Mouse (Mus musculus) hindbrain, embryonic 13.5 days (tissue): Measurements from ENCODE around the gene Muc20. TPM values are rescaled to one million over a fixed set of nuclear protein-coding genes. Genes with fewer than 3 reads are reported as not detected.

ENCODE experiments used
- ATAC-seq: fragments of 200-750 bp; cut with Nextera tagmentation; 2 replicates; pipeline ENCODE4 v1.8.0; 2017; ENCODE audit warnings: moderate TSS enrichment; ENCODE audit not compliant: low FRiP score
- H3K27ac ChIP-seq: fragments of 300-500 bp; sonication (generic); 2 replicates; pipeline ENCODE4 v1.5.1; 2015; ENCODE audit warnings: inconsistent platforms, mild to moderate bottlenecking, moderate library complexity
- H3K27me3 ChIP-seq: fragments of 300-500 bp; sonication (generic); 2 replicates; pipeline ENCODE4 v1.6.1; 2015; ENCODE audit warnings: mild to moderate bottlenecking, inconsistent platforms
- H3K36me3 ChIP-seq: fragments of 300-500 bp; sonication (generic); 2 replicates; pipeline ENCODE4 v1.6.1; 2015; ENCODE audit warnings: mild to moderate bottlenecking, inconsistent platforms
- H3K4me1 ChIP-seq: fragments of 300-500 bp; sonication (generic); replicated peaks from 2 replicates; pipeline ENCODE4 v1.6.1; 2015; ENCODE audit warnings: inconsistent platforms
- H3K4me2 ChIP-seq: fragments of 300-500 bp; sonication (generic); 2 replicates; pipeline ENCODE4 v1.6.1; 2015; ENCODE audit warnings: inconsistent platforms, mild to moderate bottlenecking, moderate library complexity
- H3K4me3 ChIP-seq: fragments of 300-500 bp; sonication (generic); 2 replicates; pipeline ENCODE4 v1.5.1; 2015; ENCODE audit warnings: mild to moderate bottlenecking, inconsistent platforms
- H3K9ac ChIP-seq: fragments of 300-500 bp; sonication (generic); 2 replicates; pipeline ENCODE4 v1.6.1; 2015; ENCODE audit warnings: mild to moderate bottlenecking, inconsistent platforms
- H3K9me3 ChIP-seq: fragments of 300-500 bp; sonication (generic); 2 replicates; pipeline ENCODE4 v1.6.1; 2016; ENCODE audit warnings: inconsistent platforms
- WGBS: fragments of 180-500 bp; shearing (Covaris S2); methylation state at CpG from one replicate; pipeline ENCODE4 v1.1.7; 2015; 5-methylcytosine and 5-hydroxymethylcytosine counted together
- polyA plus RNA-seq: library from polyadenylated mRNA; unstranded; fragments of >200 nt; fragmentation: Nextera tagmentation; extraction: Ambion mirVana; gene quantifications from 2 replicates; pipeline ENCODE4 v1.2.1, GENCODE M21; 2015

Muc20 gene
- polyA plus RNA-seq, 1 experiment from 2014 or later: not detected

DNA sequence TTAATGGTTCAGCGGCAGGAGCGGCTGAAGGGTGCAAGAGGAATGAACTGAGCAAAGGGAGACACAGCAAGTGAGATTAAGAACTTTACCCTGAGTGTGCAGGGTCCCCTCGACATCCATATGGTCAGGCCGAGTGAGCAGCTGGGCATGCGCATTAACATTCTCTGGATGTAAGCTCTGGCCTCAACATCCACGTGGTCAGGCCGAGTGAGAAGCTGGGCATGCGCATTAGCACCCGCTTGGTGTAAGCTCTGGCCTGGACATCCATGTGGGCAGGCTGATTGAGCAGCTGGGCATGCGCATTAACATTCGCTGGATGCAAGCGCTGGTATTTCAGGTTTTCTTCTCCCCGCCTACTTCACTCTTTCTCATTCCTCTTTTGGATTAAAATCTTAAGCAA is 12.4 kb downstream of the Muc20 start:
- Histone ChIP-seq H3K9ac (no peak overlapping the region), H3K4me2 (no peak overlapping the region), H3K27me3 (no peaks in the 10 kb centered on the region), H3K9me3 (0 out of 2 replicates have a peak, but pooled peaks cover 7% of the 10 kb centered on the region), H3K4me3 (no peak overlapping the region), H3K27ac (no peak overlapping the region), H3K36me3 (no peaks in the 10 kb centered on the region), H3K4me1 (peaks cover 16% of the 10 kb centered on the region)
- WGBS: 63% methylated on average over 13 of the region's 13 CpGs
- 0 out of 2 replicates have a peak, but pooled peaks have one; percentile 36 for ATAC-seq

DNA sequence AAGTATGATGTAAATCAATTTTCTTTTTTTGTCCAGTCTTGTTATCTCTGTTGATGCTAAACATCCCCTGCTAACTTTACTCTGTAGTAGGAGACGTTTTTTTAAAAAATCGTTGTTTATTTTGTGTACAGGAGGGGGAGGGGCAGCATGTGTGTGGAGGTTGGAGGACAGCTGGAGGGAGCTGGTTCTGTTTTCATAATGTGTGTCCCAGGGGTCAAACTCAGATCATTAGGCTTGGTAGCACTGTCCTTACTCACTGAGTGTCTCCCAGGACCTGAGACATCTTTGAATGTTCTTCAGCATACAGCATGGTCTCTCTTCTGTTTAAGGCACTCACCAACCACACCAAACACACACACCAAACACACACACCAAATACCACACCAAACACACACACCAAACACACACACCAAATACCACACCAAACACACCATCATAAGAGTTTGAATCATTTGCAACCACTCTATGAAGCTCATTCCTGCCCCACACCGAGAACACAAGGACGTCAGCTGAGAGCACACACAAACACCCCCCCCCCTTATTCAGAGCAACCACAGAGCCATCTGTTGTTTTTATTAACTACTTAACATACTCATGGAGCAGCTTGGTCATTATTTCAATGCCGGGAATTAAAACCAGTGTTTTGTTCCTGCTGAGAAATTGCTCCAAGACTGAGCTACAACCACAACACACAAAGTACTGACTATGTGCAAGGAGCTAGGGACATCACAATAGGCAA is 13.7 kb downstream of the Muc20 start:
- Histone ChIP-seq H3K27me3 (no peaks in the 10 kb centered on the region), H3K36me3 (no peaks in the 10 kb centered on the region), H3K4me3 (no peak overlapping the region), H3K4me2 (no peak overlapping the region), H3K9ac (no peak overlapping the region), H3K9me3 (0 out of 2 replicates have a peak, but pooled peaks cover 3% of the 10 kb centered on the region), H3K27ac (0 out of 2 replicates have a peak overlapping the region, but pooled peaks have one; percentile 35), H3K4me1 (peaks cover 22% of the 10 kb centered on the region)
- 41% methylated on average over 5 of the region's 5 CpGs for WGBS
- ATAC-seq: no peak

DNA sequence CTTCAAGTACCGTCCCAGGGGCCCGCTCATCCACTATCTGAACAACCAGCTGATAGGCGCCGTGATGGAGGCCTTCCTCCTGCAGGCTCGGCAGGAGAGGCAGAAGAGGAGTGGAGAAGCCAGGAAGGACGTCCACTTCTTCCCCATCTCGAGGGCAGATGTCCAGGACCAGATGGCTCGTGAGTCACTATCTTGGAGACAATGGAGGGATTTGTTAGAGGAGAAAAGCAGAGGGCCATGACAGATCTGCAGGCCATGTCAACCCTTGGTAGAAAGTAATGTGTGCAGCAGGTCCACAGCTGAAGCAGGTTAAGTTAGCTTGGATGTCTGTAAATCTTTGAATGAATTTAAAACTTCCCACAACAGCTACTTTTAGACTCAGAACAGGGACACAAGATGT is 18.3 kb downstream of the Muc20 start:
- Histone ChIP-seq H3K9me3 (no peaks in the 10 kb centered on the region), H3K4me2 (no peak overlapping the region), H3K27ac (no peak overlapping the region), H3K4me3 (no peak overlapping the region), H3K36me3 (no peaks in the 10 kb centered on the region), H3K27me3 (no peaks in the 10 kb centered on the region), H3K4me1 (peaks cover 18% of the 10 kb centered on the region), H3K9ac (no peak overlapping the region)
- 43% methylated on average over 8 of the region's 8 CpGs for WGBS
- no peak for ATAC-seq

- 80% methylated on average over 10 of the region's 10 CpGs for WGBS
- Histone ChIP-seq H3K36me3 (no peaks in the 10 kb centered on the region), H3K4me3 (no peak overlapping the region), H3K4me1 (peaks cover 9% of the 10 kb centered on the region; the same call in 1 of the 2 replicates), H3K4me2 (no peak overlapping the region), H3K27ac (no peak overlapping the region), H3K9ac (no peak overlapping the region), H3K27me3 (no peaks in the 10 kb centered on the region), H3K9me3 (no peaks in the 10 kb centered on the region)
- ATAC-seq: no peak
These were observed 20.6 kb downstream of the Muc20 start for GRCm38 (mm10) chr16:32776676-32777075.

GRCm38 (mm10) chr16:32766904-32767303 is 30.3 kb downstream of the Muc20 start:
- ATAC-seq: no peak
- 95% methylated on average over 7 of the region's 7 CpGs for WGBS
- no peak overlapping the region for H3K9ac ChIP-seq

GRCm38 (mm10) chr16:32764961-32765360 is 32.3 kb downstream of the Muc20 start:
- H3K9ac ChIP-seq: no peak overlapping the region
- no peaks in the 10 kb centered on the region for H3K27me3 ChIP-seq
- WGBS: 86% methylated on average over 6 of the region's 6 CpGs
- ATAC-seq: no peak
- H3K4me3 ChIP-seq: no peak overlapping the region
- no peaks in the 10 kb centered on the region for H3K4me1 ChIP-seq
- no peaks in the 10 kb centered on the region for H3K9me3 ChIP-seq
- H3K4me2 ChIP-seq: no peak overlapping the region
- H3K27ac ChIP-seq: no peak overlapping the region
- no peaks in the 10 kb centered on the region for H3K36me3 ChIP-seq

More at GRCm38 (mm10) chr16:32766904-32767303, 30.3 kb downstream of the Muc20 start:
- H3K27me3 ChIP-seq: no peaks in the 10 kb centered on the region
- no peaks in the 10 kb centered on the region for H3K4me1 ChIP-seq
- no peaks in the 10 kb centered on the region for H3K36me3 ChIP-seq
- no peaks in the 10 kb centered on the region for H3K9me3 ChIP-seq
- no peak overlapping the region for H3K4me2 ChIP-seq
- no peak overlapping the region for H3K27ac ChIP-seq
- H3K4me3 ChIP-seq: no peak overlapping the region

DNA sequence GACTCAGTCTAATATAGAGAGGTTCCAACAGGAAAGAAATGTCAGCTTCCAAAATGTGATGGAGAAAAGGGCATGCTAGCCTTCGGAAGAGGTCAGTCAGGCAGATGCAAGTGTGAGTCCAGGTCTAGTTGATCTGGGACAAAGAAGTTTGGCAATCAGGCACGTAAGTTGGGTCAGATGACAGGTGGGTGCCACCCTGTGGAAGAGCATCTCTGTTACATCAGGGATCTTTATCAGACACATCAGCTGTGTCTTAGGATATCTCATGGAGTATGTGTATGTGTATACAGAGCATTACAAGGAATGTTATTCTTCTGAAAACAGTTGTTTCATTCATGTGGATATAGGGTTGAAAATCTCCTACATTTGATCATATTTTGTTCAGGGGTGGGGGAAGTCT is 32.7 kb downstream of the Muc20 start:
- WGBS: 76% methylated on average over 2 of the region's 2 CpGs
- Histone ChIP-seq H3K9me3 (no peaks in the 10 kb centered on the region), H3K9ac (no peak overlapping the region), H3K27me3 (no peaks in the 10 kb centered on the region), H3K4me3 (no peak overlapping the region), H3K4me2 (no peak overlapping the region), H3K27ac (no peak overlapping the region), H3K36me3 (no peaks in the 10 kb centered on the region), H3K4me1 (no peaks in the 10 kb centered on the region)
- no peak for ATAC-seq

GRCm38 (mm10) chr16:32750242-32751127 is 46.8 kb downstream of the Muc20 start:
- no peak overlapping the region for H3K4me2 ChIP-seq
- no peaks in the 10 kb centered on the region for H3K36me3 ChIP-seq
- no peaks in the 10 kb centered on the region for H3K4me1 ChIP-seq
- no peaks in the 10 kb centered on the region for H3K9me3 ChIP-seq
- H3K4me3 ChIP-seq: no peak overlapping the region
- H3K27ac ChIP-seq: no peak overlapping the region
- H3K27me3 ChIP-seq: no peaks in the 10 kb centered on the region
- no peak for ATAC-seq
- WGBS: 88% methylated on average over 5 of the region's 5 CpGs
- H3K9ac ChIP-seq: no peak overlapping the region

DNA sequence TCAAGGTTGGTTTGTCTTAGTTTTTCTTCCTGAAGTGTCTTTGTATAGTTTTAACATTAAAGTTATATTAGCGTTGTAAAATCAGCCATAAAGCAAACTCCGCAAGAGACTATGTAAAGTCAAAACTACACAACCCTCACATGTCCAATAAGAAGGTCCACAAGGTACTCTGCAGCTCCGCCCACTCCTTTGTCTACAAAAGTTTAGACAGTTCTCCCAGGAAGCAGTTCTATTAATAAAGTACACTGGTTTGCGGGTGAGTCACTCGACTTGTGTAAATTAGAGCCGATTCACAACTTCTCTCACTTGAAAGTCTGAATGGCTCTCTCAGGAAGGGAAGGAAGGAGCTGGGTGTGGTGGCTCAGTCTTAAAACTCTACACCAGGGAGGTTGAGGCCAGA is 51.4 kb downstream of the Muc20 start:
- Histone ChIP-seq H3K27ac (no peak overlapping the region), H3K9me3 (no peaks in the 10 kb centered on the region), H3K27me3 (no peaks in the 10 kb centered on the region), H3K4me2 (no peak overlapping the region), H3K9ac (no peak overlapping the region), H3K36me3 (no peaks in the 10 kb centered on the region), H3K4me3 (no peak overlapping the region), H3K4me1 (peaks cover 2% of the 10 kb centered on the region; the same call in 1 of the 2 replicates)
- WGBS: 85% methylated on average over 6 of the region's 6 CpGs
- no peak for ATAC-seq

DNA sequence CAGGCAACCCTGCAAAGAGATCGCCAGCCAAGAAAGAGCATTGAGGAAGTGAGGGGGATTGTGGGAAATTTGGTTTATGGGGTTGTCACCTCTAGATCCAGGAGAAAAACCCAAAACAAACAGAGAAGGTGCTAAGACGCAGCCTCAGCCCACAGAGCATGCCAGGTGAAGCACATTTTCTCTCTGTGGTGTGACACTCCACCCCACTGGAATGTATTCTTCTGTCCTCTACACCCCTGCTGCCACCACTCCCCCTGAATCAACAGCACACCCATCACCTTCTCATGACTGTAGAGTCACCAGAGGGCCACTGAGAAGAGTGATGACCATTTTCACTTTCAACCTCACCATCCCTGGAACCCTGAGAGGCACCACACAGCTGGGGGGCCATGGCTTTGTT is 54.5 kb downstream of the Muc20 start:
- peaks cover 8% of the 10 kb centered on the region; the same call in 1 of the 2 replicates for H3K4me1 ChIP-seq
- no peak overlapping the region for H3K9ac ChIP-seq
- H3K27me3 ChIP-seq: no peaks in the 10 kb centered on the region
- H3K27ac ChIP-seq: no peak overlapping the region
- H3K9me3 ChIP-seq: no peaks in the 10 kb centered on the region
- H3K4me3 ChIP-seq: no peak overlapping the region
- 91% methylated on average over 2 of the region's 2 CpGs for WGBS
- ATAC-seq: no peak
- no peaks in the 10 kb centered on the region for H3K36me3 ChIP-seq
- no peak overlapping the region for H3K4me2 ChIP-seq

DNA sequence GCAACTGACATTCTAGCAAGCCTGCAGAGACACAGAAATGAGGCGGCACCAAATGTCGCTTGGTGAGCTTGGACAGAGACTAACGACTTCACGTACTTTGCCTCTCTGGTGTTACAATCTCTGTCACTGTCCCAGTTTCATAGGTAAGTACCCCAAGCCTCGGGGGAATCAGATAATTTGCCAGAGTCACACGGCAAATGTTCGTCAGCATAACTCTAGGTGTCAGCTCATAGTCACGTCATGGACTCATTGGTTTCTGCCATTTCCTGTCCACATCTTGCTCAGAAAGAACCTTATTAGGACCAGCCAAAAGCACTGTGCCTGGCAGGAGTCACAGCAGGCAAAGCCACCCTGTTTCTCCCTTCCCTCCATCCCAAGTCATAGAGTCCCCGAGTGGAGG is 55.9 kb downstream of the Muc20 start:
- 77% methylated on average over 9 of the region's 9 CpGs for WGBS
- Histone ChIP-seq H3K27ac (no peak overlapping the region), H3K4me1 (peaks cover 8% of the 10 kb centered on the region; the same call in 1 of the 2 replicates)

DNA sequence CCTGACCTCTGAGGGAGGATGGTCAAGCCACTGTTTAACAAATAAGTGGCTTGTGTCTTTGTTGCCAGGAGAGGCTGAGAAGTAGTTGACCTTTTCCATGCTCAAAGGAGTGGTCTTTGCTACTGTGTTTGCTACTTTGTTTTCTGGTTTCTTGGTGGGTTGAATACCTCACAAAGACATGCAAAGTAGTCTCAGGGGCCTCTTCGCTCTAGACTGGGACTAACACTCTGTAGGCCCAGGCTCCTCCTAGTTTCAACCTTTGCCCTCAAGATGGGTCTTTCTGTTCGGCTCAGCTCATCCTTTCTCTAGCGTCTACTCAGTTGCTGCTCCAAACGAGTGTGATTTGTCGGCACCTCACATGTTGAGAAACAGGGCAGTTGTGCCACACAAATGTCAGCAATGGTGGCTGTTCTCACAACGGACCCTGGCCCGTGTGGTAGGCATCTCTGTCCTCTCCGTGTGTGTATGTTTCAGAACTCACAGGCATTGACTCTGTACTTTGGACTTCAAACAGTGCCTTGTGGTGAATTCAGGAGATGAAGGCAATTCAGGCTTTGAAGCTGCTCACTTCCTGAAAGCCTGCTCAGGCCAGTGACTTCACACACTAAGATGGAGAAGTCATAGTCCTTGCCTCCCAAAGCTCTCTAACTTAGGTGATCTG is 57.1 kb downstream of the Muc20 start:
- Histone ChIP-seq H3K4me2 (no peak overlapping the region), H3K9ac (no peak overlapping the region), H3K36me3 (no peaks in the 10 kb centered on the region), H3K27me3 (no peaks in the 10 kb centered on the region), H3K9me3 (no peaks in the 10 kb centered on the region), H3K4me1 (peaks cover 8% of the 10 kb centered on the region; the same call in 1 of the 2 replicates), H3K4me3 (no peak overlapping the region), H3K27ac (no peak overlapping the region)
- WGBS: 43% methylated on average over 8 of the region's 8 CpGs
- ATAC-seq: no peak

More for the DNA sequence above, 55.9 kb downstream of the Muc20 start:
- H3K4me2 ChIP-seq: no peak overlapping the region
- H3K9me3 ChIP-seq: no peaks in the 10 kb centered on the region
- H3K4me3 ChIP-seq: no peak overlapping the region
- H3K36me3 ChIP-seq: no peaks in the 10 kb centered on the region
- H3K27me3 ChIP-seq: no peaks in the 10 kb centered on the region
- no peak for ATAC-seq
- H3K9ac ChIP-seq: no peak overlapping the region
